Mouse (Mus musculus) left cerebral cortex, postnatal 4 days (tissue): ENCODE results near the gene Psmb2. TPM values are rescaled to one million over a fixed set of nuclear protein-coding genes. Genes with fewer than 3 reads are reported as not detected.
A peak's percentile ranks its signal among the peaks of the same experiment; 100 is the strongest.

Experiments
- DNase-seq: peaks from one replicate; pipeline ENCODE4 v3.0.0-alpha.2; 2022
- intact Hi-C: fragments of 180-260 bp; cut with DNase I; formaldehyde crosslinking; loops from one replicate; pipeline ENCODE4 v1.15.1; 2025
- total RNA-seq, 2 experiments: library from RNA; stranded (reverse); gene quantifications; 2 replicates each; pipeline ENCODE4 v1.2.3; 2021

Gene Psmb2
- total RNA-seq, 2 experiments from 2014 or later, result 138 to 141 TPM

GRCm38 (mm10) chr4:126707439-126707826 lies 30.0 kb downstream of the Psmb2 start:
- DNase-seq, result no peak
- intact Hi-C loops, result no loop called here

- intact Hi-C loops, result no loop called here
These were observed 54.7 kb downstream of the Psmb2 start for GRCm38 (mm10) chr4:126732111-126732510.

GRCm38 (mm10) chr4:126732531-126733380 lies 55.3 kb downstream of the Psmb2 start:
- no peak for DNase-seq
- intact Hi-C loops, result no loop called here

More at GRCm38 (mm10) chr4:126732111-126732510, 54.7 kb downstream of the Psmb2 start:
- DNase-seq, result no peak

GRCm38 (mm10) chr4:126734001-126734603 lies 56.7 kb downstream of the Psmb2 start:
- intact Hi-C loops, result no loop called here
- DNase-seq, result no peak

- DNase-seq, result no peak
- intact Hi-C loops, result no loop called here
These were observed 57.4 kb downstream of the Psmb2 start for GRCm38 (mm10) chr4:126734700-126735381.

- intact Hi-C loops, result no loop called here
- no peak for DNase-seq
These were observed 58.1 kb downstream of the Psmb2 start for GRCm38 (mm10) chr4:126735382-126736000.

- peak; percentile 48 for DNase-seq
- intact Hi-C loops, result no loop called here
These were observed 58.6 kb downstream of the Psmb2 start, which contains the start of gene Tfap2e for GRCm38 (mm10) chr4:126736001-126736414. Gene Tfap2e (minus strand): TSS chr4:126736240.

GRCm38 (mm10) chr4:126739966-126740676 lies 62.7 kb downstream of the Psmb2 start:
- DNase-seq, result no peak
- intact Hi-C loops, result loop anchor here (2.0 to 5.0 kb wide), 3 partner anchors 102 to 188 kb away; no protein-coding TSS in a partner anchor

- peak; percentile 82 for DNase-seq
- intact Hi-C loops, result loop anchor here (2.0 to 5.0 kb wide), 3 partner anchors 101 to 189 kb away; no protein-coding TSS in a partner anchor
These were observed 64.0 kb downstream of the Psmb2 start for GRCm38 (mm10) chr4:126741448-126741847.

GRCm38 (mm10) chr4:126742976-126743375 lies 65.5 kb downstream of the Psmb2 start:
- intact Hi-C loops, result loop anchor here (5.0 kb wide), 2 partner anchors 99 to 191 kb away; no protein-coding TSS in a partner anchor
- no peak for DNase-seq

- intact Hi-C loops, result loop anchor here (5.0 kb wide), 2 partner anchors 99 to 191 kb away; no protein-coding TSS in a partner anchor
- DNase-seq, result no peak
These were observed 66.3 kb downstream of the Psmb2 start for GRCm38 (mm10) chr4:126743713-126744112.

GRCm38 (mm10) chr4:126744831-126745230 lies 67.4 kb downstream of the Psmb2 start:
- DNase-seq, result peak; percentile 61
- intact Hi-C loops, result loop anchor here (5.0 kb wide), 2 partner anchors 97 to 193 kb away; no protein-coding TSS in a partner anchor

GRCm38 (mm10) chr4:126745506-126746193 lies 68.2 kb downstream of the Psmb2 start:
- peak; percentile 57 for DNase-seq
- intact Hi-C loops, result no loop called here

GRCm38 (mm10) chr4:126746194-126746840 lies 68.9 kb downstream of the Psmb2 start:
- intact Hi-C loops, result no loop called here

GRCm38 (mm10) chr4:126748381-126748780 lies 71.0 kb downstream of the Psmb2 start:
- DNase-seq, result no peak
- intact Hi-C loops, result no loop called here

More at GRCm38 (mm10) chr4:126746194-126746840, 68.9 kb downstream of the Psmb2 start:
- DNase-seq, result no peak

GRCm38 (mm10) chr4:126749553-126749952 lies 72.1 kb downstream of the Psmb2 start:
- no peak for DNase-seq
- intact Hi-C loops, result no loop called here

- DNase-seq, result peak; percentile 94
- intact Hi-C loops, result no loop called here
These were observed 72.7 kb downstream of the Psmb2 start for GRCm38 (mm10) chr4:126750046-126750683.

GRCm38 (mm10) chr4:126750863-126751555 lies 73.6 kb downstream of the Psmb2 start:
- DNase-seq, result no peak
- intact Hi-C loops, result no loop called here
